Mouse (Mus musculus) liver, embryonic 13.5 days (tissue): ENCODE data around the gene Asb15. TPM values are rescaled to one million over a fixed set of nuclear protein-coding genes. Genes with fewer than 3 reads are reported as not detected.

Source experiments
- ATAC-seq: fragments of 200-750 bp; cut with Nextera tagmentation; 2 replicates; pipeline ENCODE4 v1.8.0; 2017; ENCODE audit warnings: low read depth, mild to moderate bottlenecking, moderate number of reproducible peaks, moderate library complexity
- DNase-seq: peaks from one replicate; pipeline ENCODE4 v3.0.0; 2022
- H3K27ac ChIP-seq: fragments of 300-500 bp; sonication (generic); 2 replicates; pipeline ENCODE4 v1.5.1; 2015; ENCODE audit warnings: moderate library complexity, mild to moderate bottlenecking, inconsistent platforms
- H3K27me3 ChIP-seq: fragments of 300-500 bp; sonication (generic); 2 replicates; pipeline ENCODE4 v1.6.1; 2015; ENCODE audit warnings: mild to moderate bottlenecking, inconsistent platforms
- H3K36me3 ChIP-seq: fragments of 300-500 bp; sonication (generic); 2 replicates; pipeline ENCODE4 v1.6.1; 2015; ENCODE audit warnings: mild to moderate bottlenecking, inconsistent platforms
- H3K4me1 ChIP-seq: fragments of 300-500 bp; sonication (generic); replicated peaks from 2 replicates; pipeline ENCODE4 v1.6.1; 2015; ENCODE audit warnings: inconsistent platforms
- H3K4me2 ChIP-seq: fragments of 300-500 bp; sonication (generic); 2 replicates; pipeline ENCODE4 v1.6.1; 2015; ENCODE audit warnings: inconsistent platforms, mild to moderate bottlenecking, moderate library complexity
- H3K4me3 ChIP-seq: fragments of 300-500 bp; sonication (generic); replicated peaks from 2 replicates; pipeline ENCODE4 v1.5.1; 2015; ENCODE audit warnings: mild to moderate bottlenecking, inconsistent platforms
- H3K9ac ChIP-seq: fragments of 300-500 bp; sonication (generic); 2 replicates; pipeline ENCODE4 v1.6.1; 2015; ENCODE audit warnings: mild to moderate bottlenecking, inconsistent platforms
- H3K9me3 ChIP-seq: fragments of 300-500 bp; sonication (generic); replicated peaks from 2 replicates; pipeline ENCODE4 v1.6.1; 2016; ENCODE audit warnings: inconsistent platforms
- WGBS: fragments of 180-500 bp; shearing (Covaris S2); methylation state at CpG from one replicate; pipeline ENCODE4 v1.1.7; 2015; ENCODE audit not compliant: insufficient replicate concordance; 5-methylcytosine and 5-hydroxymethylcytosine counted together
- polyA plus RNA-seq: library from polyadenylated mRNA; unstranded; fragments of >200 nt; fragmentation: Nextera tagmentation; extraction: Ambion mirVana; gene quantifications from 2 replicates; pipeline ENCODE4 v1.2.1, GENCODE M21; 2015

Gene Asb15
- polyA plus RNA-seq, 1 experiment from 2014 or later, result not detected

GRCm38 (mm10) chr6:24599639-24600038 lies 71.7 kb downstream of the Asb15 start:
- Histone ChIP-seq H3K36me3 (no peaks in the 10 kb centered on the region), H3K4me2 (no peak overlapping the region), H3K27me3 (no peaks in the 10 kb centered on the region), H3K27ac (no peak overlapping the region), H3K9ac (no peak overlapping the region), H3K4me3 (no peak overlapping the region), H3K4me1 (no peaks in the 10 kb centered on the region), H3K9me3 (no peaks in the 10 kb centered on the region)
- WGBS, result 76% methylated on average over 5 of the region's 5 CpGs
- DNase-seq (no peak), ATAC-seq (no peak)

GRCm38 (mm10) chr6:24600134-24600533 lies 72.2 kb downstream of the Asb15 start:
- no peaks in the 10 kb centered on the region for H3K4me1 ChIP-seq
- no peak overlapping the region for H3K4me2 ChIP-seq
- WGBS, result 53% methylated on average over 6 of the region's 6 CpGs
- DNase-seq (no peak), ATAC-seq (no peak)
- H3K27ac ChIP-seq, result no peak overlapping the region
- H3K9me3 ChIP-seq, result no peaks in the 10 kb centered on the region
- H3K9ac ChIP-seq, result no peak overlapping the region
- H3K27me3 ChIP-seq, result no peaks in the 10 kb centered on the region
- H3K36me3 ChIP-seq, result no peaks in the 10 kb centered on the region
- H3K4me3 ChIP-seq, result no peak overlapping the region

GRCm38 (mm10) chr6:24600726-24601125 lies 72.8 kb downstream of the Asb15 start:
- no peak for ATAC-seq
- Histone ChIP-seq H3K9me3 (no peaks in the 10 kb centered on the region), H3K27me3 (no peaks in the 10 kb centered on the region), H3K36me3 (no peaks in the 10 kb centered on the region), H3K4me2 (no peak overlapping the region), H3K27ac (no peak overlapping the region), H3K4me3 (no peak overlapping the region), H3K4me1 (no peaks in the 10 kb centered on the region), H3K9ac (no peak overlapping the region)
- DNase-seq, result no peak
- 60% methylated on average over 4 of the region's 4 CpGs for WGBS

GRCm38 (mm10) chr6:24601668-24602067 lies 73.7 kb downstream of the Asb15 start:
- Histone ChIP-seq H3K9ac (no peak overlapping the region), H3K9me3 (no peaks in the 10 kb centered on the region), H3K27ac (no peak overlapping the region), H3K4me3 (no peak overlapping the region), H3K27me3 (no peaks in the 10 kb centered on the region), H3K4me2 (no peak overlapping the region), H3K36me3 (no peaks in the 10 kb centered on the region), H3K4me1 (no peaks in the 10 kb centered on the region)
- no peak for ATAC-seq
- DNase-seq, result no peak
- WGBS, result 58% methylated on average over 1 of the region's 1 CpGs

- no peaks in the 10 kb centered on the region for H3K27me3 ChIP-seq
- DNase-seq, result no peak
- WGBS, result 54% methylated on average over 3 of the region's 3 CpGs
- H3K4me3 ChIP-seq, result no peak overlapping the region
- H3K4me2 ChIP-seq, result no peak overlapping the region
- no peak overlapping the region for H3K9ac ChIP-seq
- H3K36me3 ChIP-seq, result no peaks in the 10 kb centered on the region
- no peak overlapping the region for H3K27ac ChIP-seq
- ATAC-seq, result no peak
- H3K9me3 ChIP-seq, result no peaks in the 10 kb centered on the region
- no peaks in the 10 kb centered on the region for H3K4me1 ChIP-seq
These were observed 74.4 kb downstream of the Asb15 start for GRCm38 (mm10) chr6:24602351-24602750.

GRCm38 (mm10) chr6:24602993-24603392 lies 75.0 kb downstream of the Asb15 start:
- H3K9me3 ChIP-seq, result no peaks in the 10 kb centered on the region
- no peak for ATAC-seq
- no peaks in the 10 kb centered on the region for H3K36me3 ChIP-seq
- H3K4me2 ChIP-seq, result no peak overlapping the region
- H3K9ac ChIP-seq, result no peak overlapping the region
- no peak overlapping the region for H3K27ac ChIP-seq
- no peaks in the 10 kb centered on the region for H3K4me1 ChIP-seq
- DNase-seq, result no peak
- WGBS, result 60% methylated on average over 5 of the region's 5 CpGs
- H3K27me3 ChIP-seq, result no peaks in the 10 kb centered on the region
- H3K4me3 ChIP-seq, result no peak overlapping the region

- H3K4me1 ChIP-seq, result no peaks in the 10 kb centered on the region
- DNase-seq (no peak), ATAC-seq (no peak)
- H3K4me3 ChIP-seq, result no peak overlapping the region
- H3K9me3 ChIP-seq, result no peaks in the 10 kb centered on the region
- WGBS, result 79% methylated on average over 7 of the region's 7 CpGs
- no peak overlapping the region for H3K4me2 ChIP-seq
- no peaks in the 10 kb centered on the region for H3K36me3 ChIP-seq
- no peak overlapping the region for H3K27ac ChIP-seq
- no peaks in the 10 kb centered on the region for H3K27me3 ChIP-seq
- H3K9ac ChIP-seq, result no peak overlapping the region
These were observed 76.3 kb downstream of the Asb15 start for GRCm38 (mm10) chr6:24604289-24604688.

- no peaks in the 10 kb centered on the region for H3K9me3 ChIP-seq
- ATAC-seq, result no peak
- no peak overlapping the region for H3K27ac ChIP-seq
- no peak for DNase-seq
- no peak overlapping the region for H3K9ac ChIP-seq
- H3K4me3 ChIP-seq, result no peak overlapping the region
- no peaks in the 10 kb centered on the region for H3K4me1 ChIP-seq
- 79% methylated on average over 8 of the region's 8 CpGs for WGBS
- no peaks in the 10 kb centered on the region for H3K36me3 ChIP-seq
- no peak overlapping the region for H3K4me2 ChIP-seq
- H3K27me3 ChIP-seq, result no peaks in the 10 kb centered on the region
These were observed 77.7 kb downstream of the Asb15 start for GRCm38 (mm10) chr6:24605631-24606030.

GRCm38 (mm10) chr6:24606512-24606911 lies 78.6 kb downstream of the Asb15 start:
- no peak overlapping the region for H3K4me2 ChIP-seq
- no peak for DNase-seq
- no peaks in the 10 kb centered on the region for H3K4me1 ChIP-seq
- no peaks in the 10 kb centered on the region for H3K9me3 ChIP-seq
- H3K9ac ChIP-seq, result no peak overlapping the region
- no peaks in the 10 kb centered on the region for H3K36me3 ChIP-seq
- ATAC-seq, result no peak
- WGBS, result 69% methylated on average over 10 of the region's 10 CpGs
- no peaks in the 10 kb centered on the region for H3K27me3 ChIP-seq
- no peak overlapping the region for H3K4me3 ChIP-seq
- H3K27ac ChIP-seq, result no peak overlapping the region

- H3K27me3 ChIP-seq, result no peaks in the 10 kb centered on the region
- H3K27ac ChIP-seq, result no peak overlapping the region
- ATAC-seq (no peak), DNase-seq (no peak)
- H3K9ac ChIP-seq, result no peak overlapping the region
- H3K4me3 ChIP-seq, result no peak overlapping the region
- H3K9me3 ChIP-seq, result no peaks in the 10 kb centered on the region
- H3K4me1 ChIP-seq, result no peaks in the 10 kb centered on the region
- H3K36me3 ChIP-seq, result 0 out of 2 replicates have a peak, but pooled peaks cover 2% of the 10 kb centered on the region
- no peak overlapping the region for H3K4me2 ChIP-seq
- 87% methylated on average over 15 of the region's 15 CpGs for WGBS
These were observed 79.6 kb downstream of the Asb15 start for GRCm38 (mm10) chr6:24607531-24607930.

- Histone ChIP-seq H3K4me2 (no peak overlapping the region), H3K4me3 (no peak overlapping the region), H3K36me3 (peaks cover 4% of the 10 kb centered on the region; the same call in 1 of the 2 replicates), H3K27ac (no peak overlapping the region), H3K9me3 (no peaks in the 10 kb centered on the region), H3K4me1 (no peaks in the 10 kb centered on the region), H3K9ac (no peak overlapping the region), H3K27me3 (no peaks in the 10 kb centered on the region)
- 70% methylated on average over 4 of the region's 4 CpGs for WGBS
- no peak for ATAC-seq
- no peak for DNase-seq
These were observed 80.2 kb downstream of the Asb15 start for GRCm38 (mm10) chr6:24608129-24608528.

GRCm38 (mm10) chr6:24608682-24609081 lies 80.7 kb downstream of the Asb15 start:
- no peak for DNase-seq
- ATAC-seq, result no peak
- Histone ChIP-seq H3K27ac (no peak overlapping the region), H3K9me3 (no peaks in the 10 kb centered on the region), H3K27me3 (no peaks in the 10 kb centered on the region), H3K4me1 (no peaks in the 10 kb centered on the region), H3K4me3 (no peak overlapping the region), H3K9ac (no peak overlapping the region), H3K36me3 (peaks cover 9% of the 10 kb centered on the region), H3K4me2 (no peak overlapping the region)
- WGBS, result 73% methylated on average over 3 of the region's 3 CpGs
